Mouse (Mus musculus): ENCODE measurements around the gene Adam23.
A peak's percentile ranks its signal among the peaks of the same experiment; 100 is the strongest.

The Adam23 gene

DNA sequence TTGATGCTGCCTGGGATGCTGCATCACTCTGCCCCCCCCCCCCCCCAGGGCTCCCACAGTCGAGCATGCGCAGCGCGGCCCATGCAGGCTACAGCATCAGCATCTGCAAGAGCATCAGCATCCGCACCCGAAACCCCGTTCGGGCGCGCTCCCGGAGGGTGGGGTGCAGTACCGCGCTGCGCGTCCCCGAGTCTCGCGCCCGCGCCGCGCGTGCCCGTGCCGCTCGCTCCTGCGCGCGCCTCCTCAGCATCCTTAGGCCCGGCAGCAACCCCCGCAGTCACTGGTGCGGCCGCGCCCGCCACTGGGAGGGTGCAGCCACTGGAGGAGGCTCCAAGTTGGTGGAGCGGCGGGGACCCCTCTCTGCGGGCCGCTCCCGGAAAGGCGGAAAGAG lies at the start of gene Adam23:
TSS of gene Adam23 (plus strand) at position 236 of the 391 bp plus-strand sequence.
- DNase-seq (ENCODE audit: low spot score): no peak

- DNase-seq (ENCODE audit: low spot score): no peak
Observed at GRCm38 (mm10) chr1:63401130-63401529, 44.6 kb upstream of the Adam23 start.

GRCm38 (mm10) chr1:63403601-63404000 lies 42.1 kb upstream of the Adam23 start:
- DNase-seq (ENCODE audit: low spot score): no peak

GRCm38 (mm10) chr1:63408344-63408743 lies 37.3 kb upstream of the Adam23 start:
- DNase-seq (ENCODE audit: low spot score): no peak

- no peak for DNase-seq (ENCODE audit: low spot score)
Observed at GRCm38 (mm10) chr1:63418491-63418890, 27.2 kb upstream of the Adam23 start.

DNA sequence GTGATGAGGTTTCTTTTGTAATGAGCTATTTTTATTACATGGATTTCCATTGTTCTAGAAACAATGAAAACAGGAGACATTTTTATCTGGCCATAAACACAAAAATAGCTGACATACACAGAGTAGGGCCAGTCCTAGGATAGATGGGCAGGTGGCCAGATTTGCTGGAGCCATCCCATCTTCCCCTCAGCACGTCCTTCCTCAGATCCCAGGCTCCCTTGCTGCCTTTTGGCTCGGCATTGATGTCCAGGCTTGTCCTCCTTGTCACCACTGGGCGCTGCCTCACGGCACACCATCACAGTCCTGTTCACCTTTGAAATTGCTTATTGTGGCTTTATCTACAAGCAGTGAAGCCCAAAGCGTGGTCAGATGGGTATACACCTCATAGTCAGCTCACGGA lies 15.0 kb upstream of the Adam23 start:
- peak; percentile 13 for DNase-seq (ENCODE audit: low spot score)

GRCm38 (mm10) chr1:63431166-63431565 lies 14.5 kb upstream of the Adam23 start:
- DNase-seq (ENCODE audit: low spot score): no peak

GRCm38 (mm10) chr1:63431842-63432241 lies 13.8 kb upstream of the Adam23 start:
- no peak for DNase-seq (ENCODE audit: low spot score)

GRCm38 (mm10) chr1:63434052-63434451 lies 11.6 kb upstream of the Adam23 start:
- DNase-seq (ENCODE audit: low spot score): no peak

- no peak for DNase-seq (ENCODE audit: low spot score)
Observed at GRCm38 (mm10) chr1:63437529-63437928, 8.2 kb upstream of the Adam23 start.

- no peak for DNase-seq (ENCODE audit: low spot score)
Observed at GRCm38 (mm10) chr1:63442186-63442585, 3.5 kb upstream of the Adam23 start.

DNA sequence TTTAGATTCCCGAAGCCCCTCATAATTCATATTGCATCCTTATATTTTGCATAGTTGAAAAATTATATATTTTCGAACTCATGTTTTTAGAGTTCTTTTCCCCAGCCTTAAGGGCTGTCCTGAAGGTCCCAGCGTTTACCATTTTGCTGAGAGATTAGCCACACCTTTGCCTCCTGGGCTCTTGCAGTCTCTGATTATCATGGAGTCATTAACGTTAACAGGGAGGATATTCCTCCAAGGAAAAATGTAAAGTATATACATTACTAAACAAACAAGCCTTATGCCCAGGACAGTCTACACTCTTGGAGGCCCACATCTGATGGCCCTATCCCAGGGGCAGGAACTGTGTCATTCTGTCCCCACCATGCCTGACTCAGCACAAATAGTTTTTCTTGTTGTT lies 3.1 kb upstream of the Adam23 start:
- no peak for DNase-seq (ENCODE audit: low spot score)

- DNase-seq (ENCODE audit: low spot score): no peak
Observed at GRCm38 (mm10) chr1:63445149-63445609, 512 bp upstream of the Adam23 start.

DNA sequence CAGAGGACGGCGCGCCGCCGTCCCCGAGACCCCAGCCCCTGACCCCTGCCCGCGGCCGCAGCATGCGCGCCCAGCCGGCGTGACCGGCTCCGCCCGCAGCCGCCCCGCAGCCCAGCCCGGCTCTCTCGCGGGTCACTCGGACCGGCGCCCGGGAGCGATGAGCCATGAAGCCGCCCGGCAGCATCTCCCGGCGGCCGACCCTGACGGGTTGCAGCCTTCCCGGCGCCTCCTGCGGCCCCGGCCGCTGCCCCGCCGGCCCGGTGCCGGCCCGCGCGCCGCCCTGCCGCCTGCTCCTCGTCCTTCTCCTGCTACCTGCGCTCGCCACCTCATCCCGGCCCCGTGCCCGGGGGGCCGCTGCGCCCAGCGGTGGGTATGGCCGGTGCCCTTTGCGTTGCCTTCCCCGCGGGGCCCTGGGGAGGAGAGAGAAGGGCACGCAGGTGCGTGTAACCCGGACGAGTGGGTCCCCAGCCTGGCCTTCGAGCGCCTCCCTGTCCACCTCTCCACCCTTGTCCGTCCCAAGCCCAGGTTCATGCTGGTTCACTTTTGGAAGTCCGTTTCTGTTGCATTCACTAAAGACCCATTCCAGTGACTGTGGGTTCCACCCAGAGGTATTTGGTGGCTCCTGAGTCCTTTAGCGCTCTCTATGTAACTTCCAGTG lies 485 bp downstream of the Adam23 start:
- DNase-seq (ENCODE audit: low spot score): no peak

- no peak for DNase-seq (ENCODE audit: low spot score)
Observed at GRCm38 (mm10) chr1:63446721-63447120, 1.0 kb downstream of the Adam23 start.

GRCm38 (mm10) chr1:63450091-63450490 lies 4.4 kb downstream of the Adam23 start:
- no peak for DNase-seq (ENCODE audit: low spot score)

DNA sequence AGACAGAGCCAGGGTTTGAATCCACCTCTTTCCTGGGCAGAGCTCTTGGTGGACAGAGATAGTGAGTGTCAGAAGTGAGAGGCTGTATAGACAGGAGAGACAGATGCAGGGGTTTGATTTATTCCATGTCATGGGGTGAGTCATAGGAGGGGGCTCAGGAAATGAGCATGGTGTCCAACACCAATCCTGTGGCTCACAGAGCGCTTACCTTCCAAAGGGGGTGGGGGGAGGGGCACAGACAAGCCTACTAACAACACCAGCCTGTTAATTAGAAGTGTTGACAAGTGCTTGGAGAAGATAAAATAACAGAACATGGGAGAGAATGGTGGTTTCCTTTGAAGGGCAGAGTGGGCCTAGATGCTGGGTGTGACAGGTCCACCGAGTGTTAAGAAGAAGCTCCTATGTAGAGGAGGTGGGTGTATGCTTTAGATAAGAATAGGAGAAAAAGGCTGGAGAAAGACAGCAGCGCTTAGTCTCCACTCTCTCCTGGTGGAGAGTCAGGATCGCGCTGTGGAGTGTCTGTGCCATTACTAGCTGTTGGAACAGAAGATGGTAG lies 7.7 kb downstream of the Adam23 start:
- DNase-seq (ENCODE audit: low spot score): no peak

DNA sequence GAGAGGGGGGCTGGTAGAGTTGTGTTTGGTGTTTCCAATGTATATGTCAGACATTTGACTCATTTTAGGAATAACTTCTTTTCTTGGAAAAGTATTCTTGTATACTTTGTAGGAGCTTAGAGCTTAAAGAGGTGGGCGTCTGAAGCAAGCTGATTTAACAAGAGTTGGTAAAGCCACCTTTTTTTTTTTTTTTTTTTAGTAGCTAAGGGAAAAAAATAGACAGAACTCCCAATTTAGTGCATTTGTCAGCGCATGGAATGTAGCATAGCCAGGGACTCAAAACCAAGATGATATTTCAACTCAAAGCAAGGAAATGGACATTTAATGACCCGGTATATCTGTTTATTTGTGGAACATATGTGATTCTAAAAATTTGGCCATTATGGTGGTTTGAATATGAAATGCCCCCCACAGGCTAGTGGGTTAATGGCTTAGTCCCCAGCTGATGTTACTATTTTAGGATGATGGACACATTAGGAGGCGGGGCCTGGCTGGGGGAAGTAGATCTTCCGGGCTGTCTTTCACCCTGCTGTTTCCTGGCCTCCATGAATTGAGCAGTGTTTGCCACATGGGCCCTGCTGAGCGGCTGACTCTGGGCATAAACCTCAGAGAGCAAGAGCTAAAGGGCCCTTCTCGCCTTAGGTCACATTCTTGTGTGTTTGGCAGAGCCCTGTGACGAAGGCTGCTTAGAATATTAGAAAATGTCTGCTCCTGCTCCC lies 12.3 kb downstream of the Adam23 start:
- no peak for DNase-seq (ENCODE audit: low spot score)

DNA sequence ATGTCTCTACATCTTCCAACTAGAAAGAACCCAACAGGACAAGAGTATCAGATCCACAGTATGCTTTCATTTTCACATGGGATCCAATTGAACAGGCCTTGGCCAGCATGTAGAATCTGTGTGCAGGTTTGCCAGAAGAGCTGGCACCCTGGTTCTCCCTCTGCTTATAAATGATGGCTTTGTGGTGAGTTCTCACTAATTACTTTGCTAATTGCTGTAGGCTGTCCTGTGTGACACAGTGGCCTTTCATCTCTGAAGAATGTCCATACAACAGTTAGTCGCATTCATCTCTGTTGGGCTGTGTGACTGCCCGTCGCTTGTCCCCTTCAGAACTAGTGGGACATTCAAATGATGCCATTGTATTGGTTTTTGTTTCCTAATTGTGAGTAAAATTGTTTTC lies 13.5 kb downstream of the Adam23 start:
- no peak for DNase-seq (ENCODE audit: low spot score)

DNA sequence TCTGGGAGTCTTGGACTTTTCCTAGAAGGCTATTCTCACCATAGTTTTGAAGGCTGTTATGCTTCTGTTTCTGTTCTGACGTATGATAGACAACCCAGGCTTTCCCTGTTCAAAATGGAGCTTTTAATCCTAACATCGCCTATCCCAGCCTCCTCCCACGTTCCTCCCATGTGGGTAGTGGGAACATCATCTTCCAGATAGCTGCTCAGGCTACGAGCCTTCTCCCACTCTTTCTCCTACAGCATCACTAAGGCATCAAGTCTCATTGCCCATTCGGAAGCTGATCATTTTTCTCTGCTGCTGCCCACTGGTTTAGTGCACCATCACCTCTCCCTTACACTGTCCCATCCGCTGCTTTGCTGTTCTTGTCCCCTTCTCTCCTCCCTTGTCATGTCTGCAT lies 14.2 kb downstream of the Adam23 start:
- no peak for DNase-seq (ENCODE audit: low spot score)

DNA sequence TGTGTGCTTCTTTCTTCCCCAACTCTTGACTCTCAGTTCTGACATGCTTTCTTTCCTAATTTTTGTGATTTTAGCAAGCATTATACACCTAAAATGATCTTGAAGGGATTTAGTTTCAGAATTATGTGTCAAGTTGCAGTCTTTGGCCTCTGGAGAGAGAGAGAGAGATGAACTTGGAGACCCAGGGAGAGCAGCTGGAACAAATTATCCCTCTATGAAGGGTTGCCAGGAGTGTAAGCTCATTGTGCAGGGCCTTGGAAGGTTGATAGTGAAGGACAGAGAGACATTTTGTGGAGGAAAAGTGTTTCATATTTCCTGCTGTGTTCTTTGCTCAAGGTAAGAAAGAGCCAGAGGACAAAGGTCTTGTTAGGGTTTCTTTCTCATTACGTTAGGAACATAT lies 18.8 kb downstream of the Adam23 start:
- no peak for DNase-seq (ENCODE audit: low spot score)

DNA sequence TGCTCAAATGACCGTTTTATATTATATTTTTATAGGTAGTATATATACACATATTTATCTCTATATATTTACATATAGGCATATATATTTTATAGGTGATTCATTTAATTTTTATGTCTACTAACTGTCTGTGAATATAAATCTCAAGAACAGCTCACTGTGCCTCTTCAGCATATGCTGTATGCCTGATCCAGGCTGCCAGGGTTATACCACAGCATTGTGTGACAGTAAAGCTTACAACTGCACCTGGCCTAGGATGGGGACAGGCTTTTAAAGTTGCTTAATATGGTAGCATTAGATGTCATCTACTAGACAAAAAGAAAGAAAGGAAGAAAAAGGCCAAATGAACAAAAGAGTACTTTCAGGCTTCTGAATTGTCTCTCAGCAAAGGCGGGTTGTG lies 27.6 kb downstream of the Adam23 start:
- no peak for DNase-seq (ENCODE audit: low spot score)

DNA sequence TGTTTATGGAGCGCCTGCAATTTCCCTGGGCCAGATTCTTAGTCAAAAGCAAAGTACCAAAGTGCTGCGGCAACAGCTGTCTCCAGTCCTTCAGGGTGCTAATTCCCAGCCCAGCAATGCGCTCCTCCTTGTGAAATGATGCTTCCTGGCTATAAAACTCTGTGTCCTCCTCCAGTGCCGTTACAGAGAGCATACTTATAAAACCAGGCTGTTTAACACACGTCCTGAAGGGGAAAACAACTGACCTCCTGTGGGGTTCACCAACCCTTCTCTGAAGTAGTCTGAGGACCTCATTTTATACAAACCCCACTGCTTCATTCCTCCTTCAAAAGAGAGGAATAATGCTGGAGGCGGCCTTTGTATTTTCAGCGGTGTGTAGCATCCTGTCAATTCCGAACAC lies 28.0 kb downstream of the Adam23 start:
- DNase-seq (ENCODE audit: low spot score): no peak
